ENCODE assay signal across 20 mouse cellular contexts in genomic region chr9:108117143-108117542, GRCm38 (mm10). TPM values are rescaled to one million over a fixed set of nuclear protein-coding genes. Genes with fewer than 3 reads are reported as not detected.
DNase-seq lines count a peak whose midpoint lies in the region; ATAC-seq and TF ChIP-seq lines count a peak whose summit lies in the region.
"Had no signal": no experiment of that assay in that cellular context is flagged by ENCODE, and none has a peak within 500 bp of the region (broad histone marks: within the 10 kb centered on the region; RNA-seq: fewer than 3 reads in every experiment).

No protein-coding gene starts in this region.

- H3K9me3 ChIP-seq in hindbrain, embryonic 10.5 days, result no peaks in the 10 kb centered on the region
- H3K9me3 ChIP-seq in hindbrain, postnatal 0 days (ENCODE audit: low read length), result no peaks in the 10 kb centered on the region
- no peaks in the 10 kb centered on the region for H3K9me3 ChIP-seq in embryonic facial prominence, embryonic 12.5 days
- H3K9me3 ChIP-seq in limb, embryonic 15.5 days, result no peaks in the 10 kb centered on the region
- H3K9me3 ChIP-seq: midbrain, embryonic 12.5 days; stomach, embryonic 15.5 days had no signal

- no peak for DNase-seq in hindbrain, embryonic 10.5 days (ENCODE audit: low spot score)
- DNase-seq in hindbrain, postnatal 0 days (ENCODE audit: low spot score), result no peak
- DNase-seq in ovary, adult 18-20 months (ENCODE audit: low spot score), result peak; percentile 80
- DNase-seq in ovary, postnatal 14 days (ENCODE audit: low spot score), result no peak
- no peak for DNase-seq in T-cell, adult 2 months (ENCODE audit: low spot score)
- no peak for DNase-seq in spleen, adult 18-20 months
- DNase-seq: B cell, adult 2 months; embryo, embryonic 11 days; gastrocnemius, postnatal 10 days; heart, postnatal 10 days; lung, adult 18-20 months; lung, postnatal 36 days had no signal

- no peak for ATAC-seq in hindbrain, postnatal 0 days
- no peak for ATAC-seq in embryonic facial prominence, embryonic 12.5 days (ENCODE audit: insufficient number of reproducible peaks, insufficient read depth, low FRiP score, low TSS enrichment)
- no peak; the same call in 1 of the 2 replicates for ATAC-seq in limb, embryonic 15.5 days (ENCODE audit: insufficient number of reproducible peaks, low FRiP score, low TSS enrichment, low read depth)
- ATAC-seq: hindbrain, embryonic 16.5 days had no signal

- peaks cover 24% of the 10 kb centered on the region for H3K4me1 ChIP-seq in hindbrain, embryonic 10.5 days (replicated peaks)
- no peaks in the 10 kb centered on the region for H3K4me1 ChIP-seq in hindbrain, postnatal 0 days (ENCODE audit: insufficient read depth, low read length)
- peaks cover 7% of the 10 kb centered on the region for H3K4me1 ChIP-seq in embryonic facial prominence, embryonic 12.5 days
- H3K4me1 ChIP-seq in limb, embryonic 15.5 days, result peaks cover 17% of the 10 kb centered on the region

- peaks cover 51% of the 10 kb centered on the region for H3K27me3 ChIP-seq in hindbrain, embryonic 10.5 days (ENCODE audit: insufficient read depth, poor library complexity, severe bottlenecking)
- no peaks in the 10 kb centered on the region for H3K27me3 ChIP-seq in hindbrain, postnatal 0 days (ENCODE audit: insufficient read depth, low read length)
- H3K27me3 ChIP-seq in embryonic facial prominence, embryonic 12.5 days, result peaks cover 22% of the 10 kb centered on the region
- H3K27me3 ChIP-seq in limb, embryonic 15.5 days, result peaks cover 19% of the 10 kb centered on the region

- no peak overlapping the region for H3K9ac ChIP-seq in hindbrain, postnatal 0 days (replicated peaks; ENCODE audit: low read length)
- no peak overlapping the region for H3K9ac ChIP-seq in embryonic facial prominence, embryonic 12.5 days
- no peak overlapping the region for H3K9ac ChIP-seq in limb, embryonic 15.5 days
- H3K9ac ChIP-seq: midbrain, embryonic 12.5 days; stomach, embryonic 15.5 days had no signal

- H3K36me3 ChIP-seq in hindbrain, embryonic 10.5 days, result peaks cover 52% of the 10 kb centered on the region
- peaks cover 23% of the 10 kb centered on the region for H3K36me3 ChIP-seq in hindbrain, postnatal 0 days (ENCODE audit: insufficient read depth, low read length)
- H3K36me3 ChIP-seq in embryonic facial prominence, embryonic 12.5 days, result no peaks in the 10 kb centered on the region
- H3K36me3 ChIP-seq in limb, embryonic 15.5 days, result no peaks in the 10 kb centered on the region
- H3K36me3 ChIP-seq: stomach, embryonic 15.5 days had no signal

- no peak for TF ChIP-seq CTCF in hindbrain, postnatal 0 days (IDR thresholded peaks at IDR 0.05; ENCODE audit: low read depth)

- H3K27ac ChIP-seq in hindbrain, embryonic 10.5 days, result peak overlapping the region; percentile 24; the same call in 1 of the 2 replicates
- H3K27ac ChIP-seq in hindbrain, postnatal 0 days, result no peak overlapping the region
- H3K27ac ChIP-seq in embryonic facial prominence, embryonic 12.5 days, result peak overlapping the region; percentile 1; the same call in 1 of the 2 replicates
- H3K27ac ChIP-seq in limb, embryonic 15.5 days, result peak overlapping the region; percentile 65; the same call in 1 of the 2 replicates
- H3K27ac ChIP-seq: midbrain, embryonic 12.5 days; stomach, embryonic 15.5 days had no signal

- WGBS in hindbrain, embryonic 10.5 days, result 56% methylated on average over 4 of the region's 4 CpGs
- 56% methylated on average over 4 of the region's 4 CpGs for WGBS in hindbrain, postnatal 0 days
- WGBS in embryonic facial prominence, embryonic 12.5 days, result 43% methylated on average over 4 of the region's 4 CpGs
- 59% methylated on average over 4 of the region's 4 CpGs for WGBS in limb, embryonic 15.5 days

- no peak overlapping the region for H3K4me2 ChIP-seq in hindbrain, postnatal 0 days (ENCODE audit: low read depth, low read length)
- no peak overlapping the region for H3K4me2 ChIP-seq in embryonic facial prominence, embryonic 12.5 days (replicated peaks)
- H3K4me2 ChIP-seq in limb, embryonic 15.5 days, result no peak overlapping the region
- H3K4me2 ChIP-seq: midbrain, embryonic 12.5 days; stomach, embryonic 15.5 days had no signal

- no peak overlapping the region for H3K4me3 ChIP-seq in hindbrain, embryonic 10.5 days
- no peak overlapping the region for H3K4me3 ChIP-seq in hindbrain, postnatal 0 days (ENCODE audit: low read length)
- no peak overlapping the region for H3K4me3 ChIP-seq in embryonic facial prominence, embryonic 12.5 days
- no peak overlapping the region for H3K4me3 ChIP-seq in limb, embryonic 15.5 days
- H3K4me3 ChIP-seq: midbrain, embryonic 12.5 days; stomach, embryonic 15.5 days had no signal

RNA-seq across cellular contexts. Expression of gene Apeh, which starts 22.7 kb away (rescaled TPM):
- polyA plus RNA-seq in hindbrain, embryonic 10.5 days (2016; fragmentation: Nextera tagmentation; extraction: Ambion mirVana), result 77.0 and 83.8 TPM in 2 replicates
- 47.8 and 53.3 TPM in 2 replicates for total RNA-seq in hindbrain, postnatal 0 days (2014; rRNA removed)
- polyA plus RNA-seq in hindbrain, postnatal 0 days (2015; fragmentation: Nextera tagmentation; extraction: Ambion mirVana), result 39.6 and 40.4 TPM in 2 replicates
- polyA plus RNA-seq in embryonic facial prominence, embryonic 12.5 days (2016; fragmentation: Nextera tagmentation; extraction: Ambion mirVana), result 54.7 and 55.0 TPM in 2 replicates
- polyA plus RNA-seq in limb, embryonic 15.5 days (2015; fragmentation: Nextera tagmentation; extraction: Ambion mirVana), result 41.8 and 45.4 TPM in 2 replicates

RNA-seq across cellular contexts. Expression of gene Rnf123, which starts 34.0 kb away (rescaled TPM):
- 36.6 and 39.1 TPM in 2 replicates for polyA plus RNA-seq in hindbrain, embryonic 10.5 days (2016; fragmentation: Nextera tagmentation; extraction: Ambion mirVana)
- total RNA-seq in hindbrain, postnatal 0 days (2014; rRNA removed), result 59.0 and 60.4 TPM in 2 replicates
- 41.8 and 43.8 TPM in 2 replicates for polyA plus RNA-seq in hindbrain, postnatal 0 days (2015; fragmentation: Nextera tagmentation; extraction: Ambion mirVana)
- polyA plus RNA-seq in embryonic facial prominence, embryonic 12.5 days (2016; fragmentation: Nextera tagmentation; extraction: Ambion mirVana), result 34.5 and 38.2 TPM in 2 replicates
- polyA plus RNA-seq in limb, embryonic 15.5 days (2015; fragmentation: Nextera tagmentation; extraction: Ambion mirVana), result 25.5 and 30.4 TPM in 2 replicates

RNA-seq across cellular contexts. Expression of gene Mst1, which starts 36.9 kb away (rescaled TPM):
- polyA plus RNA-seq in hindbrain, embryonic 10.5 days (2016; fragmentation: Nextera tagmentation; extraction: Ambion mirVana), result 0.34 and 0.39 TPM in 2 replicates
- total RNA-seq in hindbrain, postnatal 0 days (2014; rRNA removed), result 0.29 TPM in 1 of 2 replicates, not detected in the other
- not detected in 2 replicates for polyA plus RNA-seq in hindbrain, postnatal 0 days (2015; fragmentation: Nextera tagmentation; extraction: Ambion mirVana)
- polyA plus RNA-seq in embryonic facial prominence, embryonic 12.5 days (2016; fragmentation: Nextera tagmentation; extraction: Ambion mirVana), result 0.29 and 0.31 TPM in 2 replicates
- 2.2 and 3.5 TPM in 2 replicates for polyA plus RNA-seq in limb, embryonic 15.5 days (2015; fragmentation: Nextera tagmentation; extraction: Ambion mirVana)
- total RNA-seq: heart, postnatal 10 days; layer of hippocampus, postnatal 14 days; left cerebral cortex, postnatal 36 days had no signal
- polyA plus RNA-seq: hindbrain, embryonic 16.5 days; kidney, embryonic 14.5 days had no signal
